Mouse (Mus musculus) small intestine, adult 2 months (tissue): ENCODE data around the gene Taf1b.

Experiments
- CTCF ChIP-seq: fragments of 200-500 bp; IDR thresholded peaks from 2 replicates; pipeline ENCODE4 v1.5.1; 2012; ENCODE audit warnings: low read depth, mild to moderate bottlenecking, control low read depth, inconsistent platforms, low read length, moderate library complexity, mixed read lengths; ENCODE audit not compliant: insufficient replicate concordance, insufficient read length; ENCODE audit errors: extremely low read depth
- POLR2A ChIP-seq: fragments of 200-500 bp; IDR thresholded peaks from 2 replicates; pipeline ENCODE4 v1.6.1; 2012; ENCODE audit warnings: low read depth, mild to moderate bottlenecking, control low read depth, inconsistent platforms, low read length, moderate library complexity

- no peak for TF ChIP-seq CTCF
- no peak for TF ChIP-seq POLR2A
Measured at GRCm38 (mm10) chr12:24592956-24593672, 95.0 kb downstream of the Taf1b start.
